Mouse (Mus musculus): ENCODE data around the gene A430078G23Rik. TPM values are rescaled to one million over a fixed set of nuclear protein-coding genes. Genes with fewer than 3 reads are reported as not detected.
A peak's percentile ranks its signal among the peaks of the same experiment; 100 is the strongest.

A430078G23Rik gene
- total and polyA plus RNA-seq, 3 experiments = 2.8 to 3.8 TPM; not detected in 1

DNA sequence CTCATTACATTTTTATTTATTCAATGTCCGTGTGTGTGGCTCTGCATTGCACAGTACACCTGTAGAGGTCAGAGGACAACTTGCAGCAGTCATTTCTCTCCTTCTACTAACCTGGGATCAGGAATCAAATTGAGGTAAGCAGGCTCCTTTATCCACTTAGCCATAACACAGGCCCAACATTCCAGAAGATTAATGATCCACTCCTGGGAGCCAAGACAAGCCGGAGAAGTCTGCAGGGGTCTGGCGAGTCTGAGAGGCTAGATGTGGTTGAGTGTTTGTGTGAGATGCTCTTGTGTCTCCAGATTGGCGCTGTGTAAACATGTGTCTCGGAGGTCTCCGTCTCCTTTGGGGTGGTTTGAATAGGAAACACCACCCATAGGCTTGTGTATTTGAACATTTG lies 2.5 kb upstream of the A430078G23Rik start:
- H3K79me2 ChIP-seq (ENCODE audit: control insufficient read depth, insufficient read depth, low read length, poor library complexity) = peaks cover 1% of the 10 kb centered on the region; the same call in 1 of the 2 replicates
- H3K27ac ChIP-seq (ENCODE audit: control insufficient read depth, low read depth, low read length) = no peak overlapping the region
- H3K4me3 ChIP-seq (ENCODE audit: control insufficient read depth in 1 of 2, insufficient read depth in 1 of 2, low read depth in 2 of 2, low read length in 2 of 2) = no peak overlapping the region
- no peak for DNase-seq (ENCODE audit: low read depth, low spot score)
- TF ChIP-seq ELF1 (IDR thresholded peaks at IDR 0.05; ENCODE audit: low read depth, low read length) (no peak), SIN3A (IDR thresholded peaks at IDR 0.05; ENCODE audit: low read length) (no peak), TBP (IDR thresholded peaks at IDR 0.05; ENCODE audit: low read depth, low read length) (no peak), MAFK (IDR thresholded peaks at IDR 0.05; ENCODE audit: borderline replicate concordance, low read depth, low read length) (no peak), BHLHE40 (IDR thresholded peaks at IDR 0.05; ENCODE audit: borderline replicate concordance, low read depth, low read length) (no peak), USF1 (IDR thresholded peaks at IDR 0.05; ENCODE audit: low read depth, low read length) (no peak), POLR2AphosphoS5 (IDR thresholded peaks at IDR 0.05; ENCODE audit: borderline replicate concordance, low read depth, low read length) (no peak), MXI1 (IDR thresholded peaks at IDR 0.05; ENCODE audit: low read depth, low read length) (no peak), EP300 (IDR thresholded peaks at IDR 0.05; ENCODE audit: low read depth in 1 of 2, low read length in 2 of 2) (no peak), UBTF (IDR thresholded peaks at IDR 0.05; ENCODE audit: borderline replicate concordance, insufficient read depth, low read depth, low read length) (no peak), NRF1 (IDR thresholded peaks at IDR 0.05; ENCODE audit: insufficient read depth, low read depth, low read length, poor library complexity, severe bottlenecking) (no peak), CHD2 (IDR thresholded peaks at IDR 0.05; ENCODE audit: low read length) (no peak), POLR2AphosphoS2 (IDR thresholded peaks at IDR 0.05; ENCODE audit: low read length) (no peak)
- H3K36me3 ChIP-seq (ENCODE audit: control insufficient read depth in 1 of 2, insufficient read depth in 2 of 2, low read length in 2 of 2) = peaks cover 0 to 15% of the 10 kb centered on the region in 2 experiments; a peak in 2 of 4 replicates
- no peaks in the 10 kb centered on the region for H3K27me3 ChIP-seq (ENCODE audit: control insufficient read depth in 1 of 2, insufficient read depth in 2 of 2, low read length in 2 of 2)
- no peak overlapping the region for H3K9ac ChIP-seq (ENCODE audit: control insufficient read depth, low read depth, low read length, poor library complexity, severe bottlenecking)
- peaks cover 5 to 36% of the 10 kb centered on the region in 2 experiments for H3K4me1 ChIP-seq (ENCODE audit: control insufficient read depth in 1 of 2, insufficient read depth in 2 of 2, low read length in 2 of 2)
- no peaks in the 10 kb centered on the region for H3K9me3 ChIP-seq (replicated peaks; ENCODE audit: insufficient read depth, low read length)

DNA sequence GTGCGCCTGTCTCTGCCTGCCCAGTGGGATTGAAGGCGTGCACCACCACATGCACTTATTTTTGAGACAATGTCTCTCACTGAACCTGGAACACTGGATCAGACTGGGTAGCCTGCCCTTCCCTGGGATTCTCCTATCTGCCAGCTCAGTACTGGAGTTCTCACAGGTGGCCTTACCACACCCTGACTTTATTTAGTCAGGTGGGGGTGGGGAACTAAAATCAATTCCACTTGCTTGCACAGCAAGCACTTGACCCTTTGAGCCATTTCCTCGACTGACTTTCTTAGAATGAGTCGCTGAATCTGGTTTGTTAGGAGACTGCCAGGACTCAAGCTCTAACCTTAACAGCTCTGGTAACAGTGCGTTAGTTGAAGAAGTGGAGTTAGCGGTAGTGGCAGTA lies 500 bp upstream of the A430078G23Rik start:
- Histone ChIP-seq H3K27ac (ENCODE audit: control insufficient read depth, low read depth, low read length) (peak overlapping the region; percentile 92), H3K4me1 (ENCODE audit: control insufficient read depth in 1 of 2, insufficient read depth in 2 of 2, low read length in 2 of 2) (peaks cover 2 to 27% of the 10 kb centered on the region in 2 experiments), H3K36me3 (ENCODE audit: control insufficient read depth in 1 of 2, insufficient read depth in 2 of 2, low read length in 2 of 2) (peaks cover 0 to 9% of the 10 kb centered on the region in 2 experiments; a peak in 2 of 4 replicates), H3K27me3 (ENCODE audit: control insufficient read depth in 1 of 2, insufficient read depth in 2 of 2, low read length in 2 of 2) (no peaks in the 10 kb centered on the region), H3K79me2 (ENCODE audit: control insufficient read depth, insufficient read depth, low read length, poor library complexity) (peaks cover 1% of the 10 kb centered on the region; the same call in 1 of the 2 replicates), H3K9me3 (replicated peaks; ENCODE audit: insufficient read depth, low read length) (no peaks in the 10 kb centered on the region), H3K4me3 (ENCODE audit: control insufficient read depth in 1 of 2, insufficient read depth in 1 of 2, low read depth in 2 of 2, low read length in 2 of 2) (peak overlapping the region in 1 of 2 experiments; percentile 51; a peak in 1 of 4 replicates), H3K9ac (ENCODE audit: control insufficient read depth, low read depth, low read length, poor library complexity, severe bottlenecking) (peak overlapping the region; percentile 78)
- no peak for DNase-seq (ENCODE audit: low read depth, low spot score)
- TF ChIP-seq RAD21 (IDR thresholded peaks at IDR 0.05; ENCODE audit: low read depth, low read length) = no peak
- TF ChIP-seq RCOR1 (IDR thresholded peaks at IDR 0.05; ENCODE audit: low read depth, low read length) = no peak
- no peak for TF ChIP-seq TBP (IDR thresholded peaks at IDR 0.05; ENCODE audit: low read depth, low read length)
- no peak for TF ChIP-seq MYC (IDR thresholded peaks at IDR 0.05; ENCODE audit: low read depth, low read length)
- no peak for TF ChIP-seq GATA1 (IDR thresholded peaks at IDR 0.05; ENCODE audit: low read depth, low read length)
- no peak for TF ChIP-seq MEF2A (IDR thresholded peaks at IDR 0.05; ENCODE audit: extremely low read depth, insufficient replicate concordance, low read depth, low read length, poor library complexity, severe bottlenecking)
- no peak for TF ChIP-seq ZC3H11A (IDR thresholded peaks at IDR 0.05; ENCODE audit: low read depth, low read length)
- TF ChIP-seq SIN3A (IDR thresholded peaks at IDR 0.05; ENCODE audit: low read length) = no peak
- TF ChIP-seq USF2 (IDR thresholded peaks at IDR 0.05; ENCODE audit: borderline replicate concordance in 1 of 2, insufficient read depth in 1 of 2, low read depth in 1 of 2, low read length in 2 of 2) = no peak
- TF ChIP-seq MAFK (IDR thresholded peaks at IDR 0.05; ENCODE audit: borderline replicate concordance, low read depth, low read length) = no peak
- TF ChIP-seq MXI1 (IDR thresholded peaks at IDR 0.05; ENCODE audit: low read depth, low read length) = no peak
- no peak for TF ChIP-seq UBTF (IDR thresholded peaks at IDR 0.05; ENCODE audit: borderline replicate concordance, insufficient read depth, low read depth, low read length)
- no peak for TF ChIP-seq MAZ (IDR thresholded peaks at IDR 0.05; ENCODE audit: low read depth, low read length)
